Mouse (Mus musculus): ENCODE measurements at regions not wholly inside any gene's neighbourhood (a gene's known extent, or its start where the extent isn't known, plus 50 kb on each side); places are given as distances from the start of the nearest gene placed in this dataset.

DNA sequence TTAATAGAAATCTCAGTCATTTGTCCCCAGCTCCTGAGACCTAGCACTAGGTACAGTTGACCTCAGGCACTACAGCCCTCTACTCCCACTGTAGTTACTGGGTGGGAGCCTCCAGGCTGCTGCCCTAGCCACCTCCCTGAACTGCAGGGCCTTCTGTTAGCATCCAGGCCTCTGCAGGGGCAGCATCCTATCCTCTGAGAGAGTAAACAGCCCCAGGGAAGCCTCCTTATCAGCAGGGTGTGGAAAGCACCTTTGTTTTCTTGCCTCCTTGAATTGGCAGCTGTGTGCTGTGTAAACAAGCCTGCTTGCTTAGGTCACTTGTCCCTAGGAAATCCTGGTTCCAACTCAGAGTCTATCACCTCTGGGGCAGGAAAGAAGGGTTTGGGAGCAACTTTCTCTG is 66.2 kb upstream of the Rapgef5 start:
- TF ChIP-seq POLR2A (IDR thresholded peaks at IDR 0.05; ENCODE audit: control insufficient read depth, low read depth, low read length) (no peak), CTCF (IDR thresholded peaks at IDR 0.05; ENCODE audit: control insufficient read depth, insufficient read depth, insufficient replicate concordance, low read depth, low read length) (no peak)
